Mouse (Mus musculus): ENCODE measurements around the gene Aqp3.

- no peak for TF ChIP-seq ZNF384 (IDR thresholded peaks at IDR 0.05; ENCODE audit: low read depth, low read length)
- TF ChIP-seq HCFC1 (IDR thresholded peaks at IDR 0.05; ENCODE audit: borderline replicate concordance, insufficient read depth, low read length): no peak
- no peak for TF ChIP-seq MAFK (IDR thresholded peaks at IDR 0.05; ENCODE audit: insufficient read depth, low read depth, low read length)
- no peak for TF ChIP-seq CHD2 (IDR thresholded peaks at IDR 0.05; ENCODE audit: low read depth, low read length)
- TF ChIP-seq ZC3H11A (IDR thresholded peaks at IDR 0.05; ENCODE audit: borderline replicate concordance, low read depth, low read length): no peak
Observed at GRCm38 (mm10) chr4:41114358-41115070, 16.5 kb upstream of the Aqp3 start.
